Mouse (Mus musculus) frontal cortex, postnatal 14 days (tissue): Measurements from ENCODE around the gene Mrps21.

ENCODE experiments used
- DNase-seq, 2 experiments: peaks; one replicate each; pipeline ENCODE4 v3.0.0; 2022; ENCODE audit warnings: low spot score in 2 of 2

Gene Mrps21

GRCm38 (mm10) chr3:95855502-95856089, 15.7 kb downstream of the Mrps21 start, which contains the start of gene Prpf3:
Prpf3 (minus strand) TSS chr3:95855885.
- DNase-seq: peak; percentile 87 to 92

- DNase-seq: no peak
Measured at GRCm38 (mm10) chr3:95851317-95851716, 20.0 kb downstream of the Mrps21 start.

- DNase-seq: no peak
Measured at GRCm38 (mm10) chr3:95850611-95851010, 20.7 kb downstream of the Mrps21 start.

GRCm38 (mm10) chr3:95842503-95843214, 28.7 kb downstream of the Mrps21 start:
- no peak for DNase-seq

- no peak for DNase-seq
Measured at GRCm38 (mm10) chr3:95839250-95839649, 32.1 kb downstream of the Mrps21 start.

- no peak for DNase-seq
Measured at GRCm38 (mm10) chr3:95829053-95829452, 42.3 kb downstream of the Mrps21 start.

GRCm38 (mm10) chr3:95826275-95826674, 45.0 kb downstream of the Mrps21 start:
- DNase-seq: no peak

GRCm38 (mm10) chr3:95820046-95821010, 51.0 kb downstream of the Mrps21 start:
- no peak for DNase-seq

GRCm38 (mm10) chr3:95819351-95819985, 51.9 kb downstream of the Mrps21 start:
- peak; percentile 98 to 99 for DNase-seq

GRCm38 (mm10) chr3:95818571-95819288, 52.6 kb downstream of the Mrps21 start, which contains the start of gene Rprd2:
Rprd2 (minus strand) TSS chr3:95818863.
- DNase-seq: peak; percentile 58 to 72

- DNase-seq: peak in 1 of 2 experiments; percentile 27
Measured at GRCm38 (mm10) chr3:95818026-95818511, 53.2 kb downstream of the Mrps21 start.

- no peak for DNase-seq
Measured at GRCm38 (mm10) chr3:95816681-95817080, 54.6 kb downstream of the Mrps21 start.
